Mouse (Mus musculus) limb, embryonic 10.5 days (tissue): Measurements from ENCODE around the gene Gm11011. TPM values are rescaled to one million over a fixed set of nuclear protein-coding genes. Genes with fewer than 3 reads are reported as not detected.

Experiments
- DNase-seq: peaks from one replicate; pipeline ENCODE4 v3.0.0-alpha.2; 2017; ENCODE audit warnings: low spot score
- H3K27ac ChIP-seq: fragments of 300-500 bp; sonication (generic); 2 replicates; pipeline ENCODE4 v1.5.1; 2016; ENCODE audit warnings: mild to moderate bottlenecking
- H3K27me3 ChIP-seq: fragments of 300-500 bp; sonication (generic); 2 replicates; pipeline ENCODE4 v1.6.1; 2016; ENCODE audit warnings: low read depth, mild to moderate bottlenecking; ENCODE audit not compliant: poor library complexity, severe bottlenecking
- H3K36me3 ChIP-seq: fragments of 300-500 bp; sonication (generic); 2 replicates; pipeline ENCODE4 v1.6.1; 2016; ENCODE audit warnings: mild to moderate bottlenecking, moderate library complexity
- H3K4me1 ChIP-seq: fragments of 300-500 bp; sonication (generic); 2 replicates; pipeline ENCODE4 v1.6.1; 2016
- H3K4me3 ChIP-seq: fragments of 300-500 bp; sonication (generic); 2 replicates; pipeline ENCODE4 v1.5.1; 2016; ENCODE audit warnings: mild to moderate bottlenecking, moderate library complexity
- H3K9me3 ChIP-seq: fragments of 300-500 bp; sonication (generic); replicated peaks from 2 replicates; pipeline ENCODE4 v1.6.1; 2016; ENCODE audit warnings: mild to moderate bottlenecking
- WGBS: fragments of 180-500 bp; shearing (Covaris S2); methylation state at CpG from one replicate; pipeline ENCODE4 v1.1.7; 2016; 5-methylcytosine and 5-hydroxymethylcytosine counted together
- polyA plus RNA-seq: library from polyadenylated mRNA; unstranded; fragments of >200 nt; fragmentation: Nextera tagmentation; extraction: Ambion mirVana; gene quantifications from 2 replicates; pipeline ENCODE4 v1.2.1, GENCODE M21; 2016

Gene Gm11011
- polyA plus RNA-seq, 1 experiment from 2014 or later = not detected

GRCm38 (mm10) chr2:169583476-169583875, 4.1 kb downstream of the Gm11011 start:
- H3K27me3 ChIP-seq = no peaks in the 10 kb centered on the region
- 90% methylated on average over 3 of the region's 3 CpGs for WGBS

GRCm38 (mm10) chr2:169577508-169578196, 9.9 kb downstream of the Gm11011 start:
- H3K27ac ChIP-seq = no peak overlapping the region
- DNase-seq = no peak
- H3K4me3 ChIP-seq = no peak overlapping the region
- H3K27me3 ChIP-seq = no peaks in the 10 kb centered on the region
- 85% methylated on average over 7 of the region's 7 CpGs for WGBS
- no peaks in the 10 kb centered on the region for H3K36me3 ChIP-seq
- no peaks in the 10 kb centered on the region for H3K4me1 ChIP-seq
- no peaks in the 10 kb centered on the region for H3K9me3 ChIP-seq

More at GRCm38 (mm10) chr2:169583476-169583875, 4.1 kb downstream of the Gm11011 start:
- DNase-seq = no peak
- Histone ChIP-seq H3K36me3 (no peaks in the 10 kb centered on the region), H3K4me1 (peaks cover 8% of the 10 kb centered on the region), H3K4me3 (no peak overlapping the region), H3K9me3 (no peaks in the 10 kb centered on the region), H3K27ac (no peak overlapping the region)

- 81% methylated on average over 10 of the region's 10 CpGs for WGBS
- H3K27ac ChIP-seq = no peak overlapping the region
- no peak for DNase-seq
- H3K9me3 ChIP-seq = no peaks in the 10 kb centered on the region
- H3K4me1 ChIP-seq = 0 out of 2 replicates have a peak, but pooled peaks cover 3% of the 10 kb centered on the region
- H3K4me3 ChIP-seq = no peak overlapping the region
- no peaks in the 10 kb centered on the region for H3K27me3 ChIP-seq
- no peaks in the 10 kb centered on the region for H3K36me3 ChIP-seq
Measured at GRCm38 (mm10) chr2:169570063-169570462, 17.5 kb downstream of the Gm11011 start.

GRCm38 (mm10) chr2:169566159-169566558, 21.4 kb downstream of the Gm11011 start:
- Histone ChIP-seq H3K36me3 (no peaks in the 10 kb centered on the region), H3K27ac (no peak overlapping the region), H3K4me3 (no peak overlapping the region), H3K9me3 (no peaks in the 10 kb centered on the region), H3K27me3 (no peaks in the 10 kb centered on the region), H3K4me1 (0 out of 2 replicates have a peak, but pooled peaks cover 3% of the 10 kb centered on the region)
- no peak for DNase-seq
- WGBS = 86% methylated on average over 4 of the region's 4 CpGs

GRCm38 (mm10) chr2:169565751-169566150, 21.8 kb downstream of the Gm11011 start:
- Histone ChIP-seq H3K9me3 (no peaks in the 10 kb centered on the region), H3K36me3 (no peaks in the 10 kb centered on the region), H3K4me3 (no peak overlapping the region), H3K27ac (no peak overlapping the region), H3K4me1 (0 out of 2 replicates have a peak, but pooled peaks cover 3% of the 10 kb centered on the region), H3K27me3 (no peaks in the 10 kb centered on the region)
- WGBS = 91% methylated on average over 7 of the region's 7 CpGs
- no peak for DNase-seq

GRCm38 (mm10) chr2:169545674-169546073, 41.9 kb downstream of the Gm11011 start:
- no peak overlapping the region for H3K4me3 ChIP-seq
- peaks cover 13% of the 10 kb centered on the region; the same call in 1 of the 2 replicates for H3K4me1 ChIP-seq
- H3K9me3 ChIP-seq = no peaks in the 10 kb centered on the region
- DNase-seq = no peak
- H3K36me3 ChIP-seq = no peaks in the 10 kb centered on the region
- H3K27me3 ChIP-seq = no peaks in the 10 kb centered on the region
- WGBS = 85% methylated on average over 7 of the region's 7 CpGs
- H3K27ac ChIP-seq = no peak overlapping the region

GRCm38 (mm10) chr2:169538906-169539305, 48.6 kb downstream of the Gm11011 start:
- Histone ChIP-seq H3K4me1 (no peaks in the 10 kb centered on the region), H3K4me3 (no peak overlapping the region), H3K27me3 (no peaks in the 10 kb centered on the region), H3K36me3 (no peaks in the 10 kb centered on the region), H3K9me3 (no peaks in the 10 kb centered on the region), H3K27ac (no peak overlapping the region)
- 81% methylated on average over 4 of the region's 4 CpGs for WGBS
- no peak for DNase-seq

Other genes starting within 250 kb of the Gm11011 start
- gene Tshz2, start 45.3 kb upstream of the Gm11011 start, polyA plus RNA-seq = 7.6 and 8.0 TPM in 2 replicates